Mouse (Mus musculus): ENCODE measurements around the gene Mical3. TPM values are rescaled to one million over a fixed set of nuclear protein-coding genes. Genes with fewer than 3 reads are reported as not detected.

Mical3 gene
- polyA plus RNA-seq, 1 experiment = 19.1 TPM

- Histone ChIP-seq H3K4me1 (ENCODE audit: control insufficient read depth, insufficient read depth, low read length) (peaks cover 12% of the 10 kb centered on the region), H3K4me3 (ENCODE audit: insufficient read depth, low read length) (no peak overlapping the region), H3K27ac (ENCODE audit: insufficient read depth, low read length) (no peak overlapping the region)
- no peak for TF ChIP-seq CTCF (IDR thresholded peaks at IDR 0.05; ENCODE audit: borderline replicate concordance, insufficient read depth, low read length)
- no peak for TF ChIP-seq POLR2A (IDR thresholded peaks at IDR 0.05; ENCODE audit: low read depth, low read length)
These were observed 18.6 kb upstream of the Mical3 start for GRCm38 (mm10) chr6:121149420-121149819.

GRCm38 (mm10) chr6:121148360-121148759 is 17.6 kb upstream of the Mical3 start:
- no peak overlapping the region for H3K4me3 ChIP-seq (ENCODE audit: insufficient read depth, low read length)
- no peak for TF ChIP-seq CTCF (IDR thresholded peaks at IDR 0.05; ENCODE audit: borderline replicate concordance, insufficient read depth, low read length)
- no peak for TF ChIP-seq POLR2A (IDR thresholded peaks at IDR 0.05; ENCODE audit: low read depth, low read length)
- peaks cover 12% of the 10 kb centered on the region for H3K4me1 ChIP-seq (ENCODE audit: control insufficient read depth, insufficient read depth, low read length)
- H3K27ac ChIP-seq (ENCODE audit: insufficient read depth, low read length) = no peak overlapping the region

DNA sequence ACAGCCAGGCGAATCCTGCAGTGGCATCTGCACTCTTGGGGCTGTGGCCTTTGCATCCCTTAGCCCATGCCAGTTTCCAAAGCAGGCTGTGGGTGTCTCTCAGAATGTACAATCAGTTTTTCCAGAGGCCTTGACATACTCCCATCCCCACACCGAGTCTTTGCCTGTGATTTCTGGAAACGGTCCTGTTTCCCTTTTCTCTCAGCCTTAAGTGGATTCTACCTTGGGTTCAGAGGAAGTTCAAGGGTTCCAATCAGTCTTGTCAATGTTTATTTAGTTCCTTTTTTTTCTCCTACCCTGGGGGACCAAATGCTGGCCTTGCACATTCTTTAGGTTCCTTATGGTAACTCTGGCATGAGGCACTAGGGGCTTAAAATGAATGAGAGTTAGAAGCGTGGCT is 16.0 kb upstream of the Mical3 start:
- Histone ChIP-seq H3K4me1 (ENCODE audit: control insufficient read depth, insufficient read depth, low read length) (peaks cover 12% of the 10 kb centered on the region), H3K4me3 (ENCODE audit: insufficient read depth, low read length) (no peak overlapping the region), H3K27ac (ENCODE audit: insufficient read depth, low read length) (0 out of 2 replicates have a peak overlapping the region, but pooled peaks have one; percentile 25)
- TF ChIP-seq POLR2A (IDR thresholded peaks at IDR 0.05; ENCODE audit: low read depth, low read length) (no peak), CTCF (IDR thresholded peaks at IDR 0.05; ENCODE audit: borderline replicate concordance, insufficient read depth, low read length) (no peak)

DNA sequence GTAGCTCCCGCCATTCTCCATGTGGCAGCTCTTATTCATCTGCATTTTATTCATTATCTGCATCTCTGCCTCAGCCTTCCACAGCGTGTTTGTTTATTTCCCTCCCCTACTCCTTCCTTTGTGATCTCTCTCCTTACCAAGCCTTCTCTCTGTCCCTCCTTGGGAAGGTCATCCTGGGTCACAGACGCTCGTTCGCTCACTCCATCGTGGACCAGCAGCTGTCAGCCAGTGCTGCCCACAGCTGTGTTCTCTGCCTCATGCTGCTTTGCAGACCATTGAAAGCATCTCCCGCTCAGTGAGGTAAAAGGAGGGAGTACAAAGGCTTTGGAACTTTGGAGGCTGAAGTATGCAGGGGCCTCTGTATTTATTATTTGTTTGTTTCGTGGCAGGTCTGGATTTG is 15.1 kb upstream of the Mical3 start:
- TF ChIP-seq CTCF (IDR thresholded peaks at IDR 0.05; ENCODE audit: borderline replicate concordance, insufficient read depth, low read length) (no peak), POLR2A (IDR thresholded peaks at IDR 0.05; ENCODE audit: low read depth, low read length) (no peak)
- peaks cover 8% of the 10 kb centered on the region for H3K4me1 ChIP-seq (ENCODE audit: control insufficient read depth, insufficient read depth, low read length)
- H3K27ac ChIP-seq (ENCODE audit: insufficient read depth, low read length) = no peak overlapping the region
- no peak overlapping the region for H3K4me3 ChIP-seq (ENCODE audit: insufficient read depth, low read length)

GRCm38 (mm10) chr6:121145010-121145604 is 14.3 kb upstream of the Mical3 start:
- H3K27ac ChIP-seq (ENCODE audit: insufficient read depth, low read length) = no peak overlapping the region
- peaks cover 8% of the 10 kb centered on the region for H3K4me1 ChIP-seq (ENCODE audit: control insufficient read depth, insufficient read depth, low read length)
- no peak for TF ChIP-seq POLR2A (IDR thresholded peaks at IDR 0.05; ENCODE audit: low read depth, low read length)
- no peak for TF ChIP-seq CTCF (IDR thresholded peaks at IDR 0.05; ENCODE audit: borderline replicate concordance, insufficient read depth, low read length)
- H3K4me3 ChIP-seq (ENCODE audit: insufficient read depth, low read length) = no peak overlapping the region

- TF ChIP-seq POLR2A (IDR thresholded peaks at IDR 0.05; ENCODE audit: low read depth, low read length) (no peak), CTCF (IDR thresholded peaks at IDR 0.05; ENCODE audit: borderline replicate concordance, insufficient read depth, low read length) (no peak)
- Histone ChIP-seq H3K27ac (ENCODE audit: insufficient read depth, low read length) (no peak overlapping the region), H3K4me1 (ENCODE audit: control insufficient read depth, insufficient read depth, low read length) (peaks cover 8% of the 10 kb centered on the region), H3K4me3 (ENCODE audit: insufficient read depth, low read length) (no peak overlapping the region)
These were observed 13.3 kb upstream of the Mical3 start for GRCm38 (mm10) chr6:121144066-121144465.

- H3K27ac ChIP-seq (ENCODE audit: insufficient read depth, low read length) = no peak overlapping the region
- peaks cover 8% of the 10 kb centered on the region for H3K4me1 ChIP-seq (ENCODE audit: control insufficient read depth, insufficient read depth, low read length)
- no peak for TF ChIP-seq POLR2A (IDR thresholded peaks at IDR 0.05; ENCODE audit: low read depth, low read length)
- no peak for TF ChIP-seq CTCF (IDR thresholded peaks at IDR 0.05; ENCODE audit: borderline replicate concordance, insufficient read depth, low read length)
- H3K4me3 ChIP-seq (ENCODE audit: insufficient read depth, low read length) = no peak overlapping the region
These were observed 12.6 kb upstream of the Mical3 start for GRCm38 (mm10) chr6:121143439-121143838.

DNA sequence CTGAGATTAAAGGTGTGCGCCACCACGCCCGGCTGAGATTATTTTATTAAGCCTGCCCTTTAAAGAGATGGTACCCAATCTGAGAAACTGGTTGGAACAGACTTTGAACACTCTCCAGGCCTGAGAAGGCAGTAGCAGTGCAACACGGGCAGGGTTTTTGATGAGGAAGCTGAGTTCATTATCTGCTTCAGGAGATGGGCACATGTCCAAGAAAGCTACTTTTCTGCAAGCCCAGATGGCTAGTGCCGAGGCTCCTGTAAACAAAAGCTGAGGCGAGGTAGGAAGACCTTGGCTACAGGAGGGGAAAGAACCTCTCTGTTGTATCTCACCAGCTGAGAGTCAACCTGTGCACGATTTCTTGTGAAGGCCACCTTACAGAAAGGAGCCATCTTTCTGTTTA is 11.5 kb upstream of the Mical3 start:
- TF ChIP-seq POLR2A (IDR thresholded peaks at IDR 0.05; ENCODE audit: low read depth, low read length) (no peak), CTCF (IDR thresholded peaks at IDR 0.05; ENCODE audit: borderline replicate concordance, insufficient read depth, low read length) (no peak)
- no peak overlapping the region for H3K4me3 ChIP-seq (ENCODE audit: insufficient read depth, low read length)
- no peak overlapping the region for H3K27ac ChIP-seq (ENCODE audit: insufficient read depth, low read length)
- peaks cover 5% of the 10 kb centered on the region; the same call in 1 of the 2 replicates for H3K4me1 ChIP-seq (ENCODE audit: control insufficient read depth, insufficient read depth, low read length)

- no peaks in the 10 kb centered on the region for H3K4me1 ChIP-seq (ENCODE audit: control insufficient read depth, insufficient read depth, low read length)
- no peak overlapping the region for H3K4me3 ChIP-seq (ENCODE audit: insufficient read depth, low read length)
- TF ChIP-seq CTCF (IDR thresholded peaks at IDR 0.05; ENCODE audit: borderline replicate concordance, insufficient read depth, low read length) (no peak), POLR2A (IDR thresholded peaks at IDR 0.05; ENCODE audit: low read depth, low read length) (no peak)
- H3K27ac ChIP-seq (ENCODE audit: insufficient read depth, low read length) = no peak overlapping the region
These were observed 8.5 kb upstream of the Mical3 start for GRCm38 (mm10) chr6:121139271-121139670.

DNA sequence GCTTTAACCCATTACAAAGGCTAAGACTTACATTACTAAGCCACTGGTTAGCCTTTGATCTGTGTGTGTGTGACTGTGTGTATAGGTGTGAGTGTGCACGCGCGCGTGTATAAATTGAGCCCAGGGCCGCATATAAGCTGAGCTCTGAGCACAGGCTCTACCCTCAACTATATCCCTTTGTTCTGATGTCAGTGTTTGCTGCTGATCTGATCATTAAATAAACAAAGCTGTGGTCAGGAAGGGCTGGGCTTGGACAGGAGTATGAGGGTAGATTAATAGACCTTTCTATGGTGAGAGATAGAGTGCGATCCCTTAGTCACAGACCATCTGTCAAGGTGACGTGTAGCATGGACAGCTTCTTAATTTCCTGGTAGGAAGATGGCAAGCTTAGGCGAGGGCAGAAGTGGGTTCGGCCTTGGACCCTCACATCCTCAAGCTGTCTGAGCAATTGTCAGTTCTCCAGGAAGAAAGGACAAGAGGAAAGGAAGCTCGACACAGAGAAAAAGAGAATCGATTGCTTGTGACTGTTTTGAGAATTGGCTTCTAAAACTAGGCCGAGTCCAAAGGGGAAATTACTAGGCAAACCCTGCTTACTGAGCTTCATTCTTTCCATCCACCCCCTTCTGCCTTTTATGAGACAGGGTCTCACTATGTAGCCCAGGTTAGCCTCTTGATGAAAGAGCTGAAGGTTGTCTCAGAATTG is 7.7 kb upstream of the Mical3 start:
- TF ChIP-seq POLR2A (IDR thresholded peaks at IDR 0.05; ENCODE audit: low read depth, low read length) (no peak), CTCF (IDR thresholded peaks at IDR 0.05; ENCODE audit: borderline replicate concordance, insufficient read depth, low read length) (no peak)
- Histone ChIP-seq H3K27ac (ENCODE audit: insufficient read depth, low read length) (no peak overlapping the region), H3K4me3 (ENCODE audit: insufficient read depth, low read length) (no peak overlapping the region), H3K4me1 (ENCODE audit: control insufficient read depth, insufficient read depth, low read length) (no peaks in the 10 kb centered on the region)
